Mouse (Mus musculus) ES-Bruce4 (cell line): Measurements from ENCODE around the gene Cox16. TPM values are rescaled to one million over a fixed set of nuclear protein-coding genes. Genes with fewer than 3 reads are reported as not detected.
"Not testable (repeated sequence)": the region's sequence is repeated elsewhere in the genome, so short reads cannot be mapped to it uniquely, and the experiment has no call there.

Source experiments
- H3K27ac ChIP-seq: 2 replicates; pipeline ENCODE4 v1.5.1; 2012; ENCODE audit warnings: low read length, inconsistent platforms; ENCODE audit not compliant: insufficient read depth
- H3K27me3 ChIP-seq: 2 replicates; pipeline ENCODE4 v1.6.1; 2012; ENCODE audit warnings: mild to moderate bottlenecking, low read length, inconsistent platforms; ENCODE audit not compliant: control insufficient read depth, poor library complexity, insufficient read depth, severe bottlenecking
- H3K36me3 ChIP-seq: 2 replicates; pipeline ENCODE4 v1.6.1; 2012; ENCODE audit warnings: inconsistent platforms, mild to moderate bottlenecking, low read length, moderate library complexity; ENCODE audit not compliant: control insufficient read depth, poor library complexity, insufficient read depth, severe bottlenecking
- H3K4me1 ChIP-seq: one replicate; pipeline ENCODE4 v1.8.1; 2011; ENCODE audit warnings: low read length; ENCODE audit not compliant: control insufficient read depth, insufficient read depth
- H3K4me3 ChIP-seq: 2 replicates; pipeline ENCODE4 v1.5.1; 2011; ENCODE audit warnings: low read depth, mild to moderate bottlenecking, low read length
- H3K9ac ChIP-seq: 2 replicates; pipeline ENCODE4 v1.6.1; 2012; ENCODE audit warnings: low read depth, mild to moderate bottlenecking, inconsistent platforms; ENCODE audit not compliant: poor library complexity, severe bottlenecking
- H3K9me3 ChIP-seq: replicated peaks from 2 replicates; pipeline ENCODE4 v1.6.1; 2012; ENCODE audit warnings: mild to moderate bottlenecking, low read length, inconsistent platforms; ENCODE audit not compliant: control insufficient read depth, poor library complexity, insufficient read depth, severe bottlenecking
- CTCF ChIP-seq: IDR thresholded peaks from one replicate; pipeline ENCODE4 v1.8.1; 2011; ENCODE audit warnings: low read depth, low read length
- EP300 ChIP-seq: IDR thresholded peaks from 2 replicates; pipeline ENCODE4 v1.6.1; 2011; ENCODE audit warnings: low read depth, low read length; ENCODE audit not compliant: insufficient read depth
- POLR2A ChIP-seq: IDR thresholded peaks from one replicate; pipeline ENCODE4 v1.8.1; 2011; ENCODE audit warnings: low read length; ENCODE audit not compliant: insufficient read depth
- polyA plus RNA-seq: library from polyadenylated mRNA; stranded (reverse); fragments of >200 nt; gene quantifications from 2 replicates; pipeline ENCODE4 v1.2.4, GENCODE M21; 2011; ENCODE audit warnings: low read depth; ENCODE audit not compliant: missing spikeins, insufficient read depth, insufficient read length

Cox16 gene
- polyA plus RNA-seq, result 49.6 and 66.8 TPM in 2 replicates

GRCm38 (mm10) chr12:81484727-81485191 is at the start of gene Cox16:
Gene Cox16 (minus strand): TSS chr12:81485127.
- Histone ChIP-seq H3K36me3 (no peaks in the 10 kb centered on the region), H3K9ac (peak within 1 kb of the TSS; percentile 18), H3K4me1 (no peaks in the 10 kb centered on the region), H3K27me3 (no peaks in the 10 kb centered on the region), H3K27ac (peak within 1 kb of the TSS; percentile 21), H3K4me3 (peak within 1 kb of the TSS; percentile 72), H3K9me3 (no peaks in the 10 kb centered on the region)
- TF ChIP-seq CTCF (no peak), EP300 (no peak), POLR2A (peak; percentile 45)

- no peaks in the 10 kb centered on the region for H3K36me3 ChIP-seq
- no peaks in the 10 kb centered on the region for H3K27me3 ChIP-seq
- no peaks in the 10 kb centered on the region for H3K4me1 ChIP-seq
- no peaks in the 10 kb centered on the region for H3K9me3 ChIP-seq
- TF ChIP-seq EP300, result no peak
- TF ChIP-seq POLR2A, result no peak
- TF ChIP-seq CTCF, result no peak
- no peak overlapping the region for H3K27ac ChIP-seq
- H3K9ac ChIP-seq, result peak overlapping the region; percentile 23; the same call in 1 of the 2 replicates
- peak overlapping the region; percentile 83 for H3K4me3 ChIP-seq
Measured at GRCm38 (mm10) chr12:81533029-81533419, 48.1 kb upstream of the Cox16 start.

GRCm38 (mm10) chr12:81532316-81533028 is 47.5 kb upstream of the Cox16 start, which contains the start of the genes Gm20498 and Synj2bp:
Gene Gm20498 (minus strand): TSS chr12:81532905.
Gene Synj2bp (minus strand): TSS chr12:81532911.
- H3K9ac ChIP-seq, result peak within 1 kb of the TSS; percentile 52
- no peaks in the 10 kb centered on the region for H3K4me1 ChIP-seq
- H3K36me3 ChIP-seq, result no peaks in the 10 kb centered on the region
- no peaks in the 10 kb centered on the region for H3K9me3 ChIP-seq
- TF ChIP-seq CTCF (no peak), EP300 (no peak), POLR2A (peak; percentile 81)
- peak within 1 kb of the TSS; percentile 83 for H3K4me3 ChIP-seq
- no peaks in the 10 kb centered on the region for H3K27me3 ChIP-seq
- H3K27ac ChIP-seq, result peak within 1 kb of the TSS; percentile 19

- H3K9me3 ChIP-seq, H3K36me3 ChIP-seq, H3K27me3 ChIP-seq, H3K9ac ChIP-seq, H3K4me1 ChIP-seq, H3K27ac ChIP-seq: not testable (repeated sequence)
- H3K4me3 ChIP-seq, result peak overlapping the region; percentile 4; the same call in 1 of the 2 replicates
Measured at GRCm38 (mm10) chr12:81530587-81530986, 45.7 kb upstream of the Cox16 start.

- not testable (repeated sequence) for H3K27ac ChIP-seq, H3K9ac ChIP-seq, H3K27me3 ChIP-seq, H3K36me3 ChIP-seq, H3K4me1 ChIP-seq, H3K4me3 ChIP-seq, H3K9me3 ChIP-seq
Measured at GRCm38 (mm10) chr12:81496906-81497305, 12.0 kb upstream of the Cox16 start.

- no peak overlapping the region for H3K9ac ChIP-seq
- H3K4me3 ChIP-seq, result no peak overlapping the region
- H3K27ac ChIP-seq, result no peak overlapping the region
- no peaks in the 10 kb centered on the region for H3K27me3 ChIP-seq
- TF ChIP-seq POLR2A (no peak), CTCF (no peak)
- H3K36me3 ChIP-seq, result no peaks in the 10 kb centered on the region
- H3K9me3 ChIP-seq, result 0 out of 2 replicates have a peak, but pooled peaks cover 2% of the 10 kb centered on the region
- H3K4me1 ChIP-seq, result no peaks in the 10 kb centered on the region
Measured at GRCm38 (mm10) chr12:81490491-81490890, 5.6 kb upstream of the Cox16 start.
